Mouse (Mus musculus): ENCODE data around the gene Robo1. TPM values are rescaled to one million over a fixed set of nuclear protein-coding genes. Genes with fewer than 3 reads are reported as not detected.

The Robo1 gene
- polyA plus RNA-seq, 1 experiment from 2014 or later, result 44.5 TPM

GRCm38 (mm10) chr16:72920013-72920412 is 611.9 kb downstream of the Robo1 start:
- no peaks in the 10 kb centered on the region for H3K36me3 ChIP-seq (replicated peaks)
- WGBS, result 66% methylated on average over 3 of the region's 3 CpGs
- no peaks in the 10 kb centered on the region for H3K9me3 ChIP-seq
- no peak overlapping the region for H3K4me3 ChIP-seq
- H3K27me3 ChIP-seq (replicated peaks; ENCODE audit: low read depth, poor library complexity, severe bottlenecking), result no peaks in the 10 kb centered on the region
- peak overlapping the region; percentile 44; the same call in 1 of the 2 replicates for H3K27ac ChIP-seq (replicated peaks)
- peaks cover 53% of the 10 kb centered on the region for H3K4me1 ChIP-seq
- no peak for DNase-seq (ENCODE audit: low spot score)

- peak overlapping the region; percentile 41 for H3K4me3 ChIP-seq
Observed at GRCm38 (mm10) chr16:72924423-72925224, 616.5 kb downstream of the Robo1 start.

GRCm38 (mm10) chr16:72928525-72929122 is 620.5 kb downstream of the Robo1 start:
- 72% methylated on average over 6 of the region's 6 CpGs for whole genome bisulfite sequencing
- Histone ChIP-seq H3K4me3 (no peak overlapping the region), H3K9me3 (no peaks in the 10 kb centered on the region), H3K4me1 (peaks cover 38% of the 10 kb centered on the region), H3K27me3 (replicated peaks; ENCODE audit: low read depth, poor library complexity, severe bottlenecking) (no peaks in the 10 kb centered on the region), H3K36me3 (replicated peaks) (peaks cover 2% of the 10 kb centered on the region; the same call in 1 of the 2 replicates), H3K27ac (replicated peaks) (no peak overlapping the region)
- DNase-seq (ENCODE audit: low spot score), result no peak

More at GRCm38 (mm10) chr16:72924423-72925224, 616.5 kb downstream of the Robo1 start:
- 13% methylated on average over 15 of the region's 15 CpGs for WGBS
- no peaks in the 10 kb centered on the region for H3K9me3 ChIP-seq
- no peaks in the 10 kb centered on the region for H3K36me3 ChIP-seq (replicated peaks)
- H3K4me1 ChIP-seq, result peaks cover 59% of the 10 kb centered on the region
- H3K27ac ChIP-seq (replicated peaks), result peak overlapping the region; percentile 75
- no peaks in the 10 kb centered on the region for H3K27me3 ChIP-seq (replicated peaks; ENCODE audit: low read depth, poor library complexity, severe bottlenecking)
- peak; percentile 77 for DNase-seq (ENCODE audit: low spot score)

GRCm38 (mm10) chr16:72930871-72931270 is 622.8 kb downstream of the Robo1 start:
- H3K4me3 ChIP-seq, result no peak overlapping the region
- H3K4me1 ChIP-seq, result peaks cover 19% of the 10 kb centered on the region
- H3K36me3 ChIP-seq (replicated peaks), result peaks cover 5% of the 10 kb centered on the region; the same call in 1 of the 2 replicates
- 77% methylated on average over 4 of the region's 4 CpGs for WGBS
- DNase-seq (ENCODE audit: low spot score), result no peak
- H3K9me3 ChIP-seq, result no peaks in the 10 kb centered on the region
- H3K27ac ChIP-seq (replicated peaks), result no peak overlapping the region
- no peaks in the 10 kb centered on the region for H3K27me3 ChIP-seq (replicated peaks; ENCODE audit: low read depth, poor library complexity, severe bottlenecking)

GRCm38 (mm10) chr16:72934908-72935307 is 626.8 kb downstream of the Robo1 start:
- no peaks in the 10 kb centered on the region for H3K27me3 ChIP-seq (replicated peaks; ENCODE audit: low read depth, poor library complexity, severe bottlenecking)
- no peak overlapping the region for H3K4me3 ChIP-seq
- H3K4me1 ChIP-seq, result peaks cover 9% of the 10 kb centered on the region
- no peaks in the 10 kb centered on the region for H3K9me3 ChIP-seq
- H3K36me3 ChIP-seq (replicated peaks), result peaks cover 5% of the 10 kb centered on the region; the same call in 1 of the 2 replicates
- no peak for DNase-seq (ENCODE audit: low spot score)
- no peak overlapping the region for H3K27ac ChIP-seq (replicated peaks)

GRCm38 (mm10) chr16:72937183-72937582 is 629.1 kb downstream of the Robo1 start:
- Histone ChIP-seq H3K27me3 (replicated peaks; ENCODE audit: low read depth, poor library complexity, severe bottlenecking) (no peaks in the 10 kb centered on the region), H3K4me1 (peaks cover 8% of the 10 kb centered on the region), H3K9me3 (no peaks in the 10 kb centered on the region), H3K27ac (replicated peaks) (no peak overlapping the region), H3K36me3 (replicated peaks) (peaks cover 5% of the 10 kb centered on the region; the same call in 1 of the 2 replicates), H3K4me3 (no peak overlapping the region)
- DNase-seq (ENCODE audit: low spot score), result no peak
- 60% methylated on average over 3 of the region's 3 CpGs for WGBS

- 91% methylated on average over 3 of the region's 3 CpGs for WGBS
- no peak overlapping the region for H3K27ac ChIP-seq (replicated peaks)
Observed at GRCm38 (mm10) chr16:72939862-72940261, 631.8 kb downstream of the Robo1 start.

GRCm38 (mm10) chr16:72940786-72941185 is 632.7 kb downstream of the Robo1 start:
- WGBS, result 92% methylated on average over 8 of the region's 8 CpGs
- no peaks in the 10 kb centered on the region for H3K27me3 ChIP-seq (replicated peaks; ENCODE audit: low read depth, poor library complexity, severe bottlenecking)
- H3K36me3 ChIP-seq (replicated peaks), result no peaks in the 10 kb centered on the region; the same call in 1 of the 2 replicates
- H3K4me3 ChIP-seq, result no peak overlapping the region
- no peak overlapping the region for H3K27ac ChIP-seq (replicated peaks)
- DNase-seq (ENCODE audit: low spot score), result no peak
- H3K4me1 ChIP-seq, result peaks cover 16% of the 10 kb centered on the region
- H3K9me3 ChIP-seq, result no peaks in the 10 kb centered on the region

More at GRCm38 (mm10) chr16:72939862-72940261, 631.8 kb downstream of the Robo1 start:
- no peaks in the 10 kb centered on the region for H3K9me3 ChIP-seq
- H3K4me1 ChIP-seq, result peaks cover 16% of the 10 kb centered on the region
- DNase-seq (ENCODE audit: low spot score), result no peak
- no peak overlapping the region for H3K4me3 ChIP-seq
- no peaks in the 10 kb centered on the region; the same call in 1 of the 2 replicates for H3K36me3 ChIP-seq (replicated peaks)
- H3K27me3 ChIP-seq (replicated peaks; ENCODE audit: low read depth, poor library complexity, severe bottlenecking), result no peaks in the 10 kb centered on the region

- H3K36me3 ChIP-seq (replicated peaks), result no peaks in the 10 kb centered on the region; the same call in 1 of the 2 replicates
- no peaks in the 10 kb centered on the region for H3K27me3 ChIP-seq (replicated peaks; ENCODE audit: low read depth, poor library complexity, severe bottlenecking)
- no peak overlapping the region for H3K4me3 ChIP-seq
- peaks cover 12% of the 10 kb centered on the region for H3K4me1 ChIP-seq
- DNase-seq (ENCODE audit: low spot score), result no peak
- H3K9me3 ChIP-seq, result no peaks in the 10 kb centered on the region
- H3K27ac ChIP-seq (replicated peaks), result no peak overlapping the region
- 91% methylated on average over 4 of the region's 4 CpGs for WGBS
Observed at GRCm38 (mm10) chr16:72944403-72944802, 636.3 kb downstream of the Robo1 start.

GRCm38 (mm10) chr16:72951969-72952368 is 643.9 kb downstream of the Robo1 start:
- H3K4me1 ChIP-seq, result no peaks in the 10 kb centered on the region
- 77% methylated on average over 6 of the region's 6 CpGs for WGBS

GRCm38 (mm10) chr16:72959018-72959702 is 651.1 kb downstream of the Robo1 start:
- Histone ChIP-seq H3K36me3 (replicated peaks) (peaks cover 20% of the 10 kb centered on the region), H3K27ac (replicated peaks) (no peak overlapping the region), H3K4me3 (no peak overlapping the region), H3K27me3 (replicated peaks; ENCODE audit: low read depth, poor library complexity, severe bottlenecking) (no peaks in the 10 kb centered on the region), H3K9me3 (peaks cover 6% of the 10 kb centered on the region; the same call in 1 of the 2 replicates), H3K4me1 (peaks cover 3% of the 10 kb centered on the region; the same call in 1 of the 2 replicates)
- no peak for DNase-seq (ENCODE audit: low spot score)
- 78% methylated on average over 11 of the region's 11 CpGs for WGBS

More at GRCm38 (mm10) chr16:72951969-72952368, 643.9 kb downstream of the Robo1 start:
- Histone ChIP-seq H3K27ac (replicated peaks) (no peak overlapping the region), H3K36me3 (replicated peaks) (no peaks in the 10 kb centered on the region), H3K4me3 (no peak overlapping the region), H3K27me3 (replicated peaks; ENCODE audit: low read depth, poor library complexity, severe bottlenecking) (no peaks in the 10 kb centered on the region), H3K9me3 (no peaks in the 10 kb centered on the region)
- DNase-seq (ENCODE audit: low spot score), result no peak

GRCm38 (mm10) chr16:72959823-72960222 is 651.7 kb downstream of the Robo1 start:
- H3K4me1 ChIP-seq, result peaks cover 3% of the 10 kb centered on the region; the same call in 1 of the 2 replicates
- peaks cover 20% of the 10 kb centered on the region for H3K36me3 ChIP-seq (replicated peaks)
- 84% methylated on average over 6 of the region's 6 CpGs for WGBS
- DNase-seq (ENCODE audit: low spot score), result no peak
- no peaks in the 10 kb centered on the region for H3K27me3 ChIP-seq (replicated peaks; ENCODE audit: low read depth, poor library complexity, severe bottlenecking)
- H3K27ac ChIP-seq (replicated peaks), result no peak overlapping the region
- no peak overlapping the region for H3K4me3 ChIP-seq
- H3K9me3 ChIP-seq, result peaks cover 6% of the 10 kb centered on the region; the same call in 1 of the 2 replicates
